Mouse (Mus musculus) mouse embryonic stem cell (cell line): ENCODE results near the gene H2al1o.
"Not testable (repeated sequence)": the region's sequence is repeated elsewhere in the genome, so short reads cannot be mapped to it uniquely, and the experiment has no call there.

Source experiments
- in situ Hi-C, 2 experiments: fragments of 300-500 bp; cut with MboI; formaldehyde crosslinking; loops; 1 replicate in 1 of 2; 3 replicates in 1 of 2; pipeline ENCODE4 v1.14.3; 2019 to 2020; ENCODE audit warnings: low sequenced_read_pairs in 2 of 2, low pct_unique_long_range_greater_than_20kb in 1 of 2, mixed read lengths in 1 of 2; ENCODE audit not compliant: unreplicated experiment in 1 of 2

H2al1o gene

GRCm38 (mm10) chrX:9572309-9572708, at the start of gene H2al1o:
Gene H2al1o, minus strand, starts transcription at chrX:9572409.
- in situ Hi-C loops: not testable (repeated sequence)

- in situ Hi-C loops: not testable (repeated sequence)
These were observed 25.8 kb upstream of the H2al1o start for GRCm38 (mm10) chrX:9598036-9598435.

DNA sequence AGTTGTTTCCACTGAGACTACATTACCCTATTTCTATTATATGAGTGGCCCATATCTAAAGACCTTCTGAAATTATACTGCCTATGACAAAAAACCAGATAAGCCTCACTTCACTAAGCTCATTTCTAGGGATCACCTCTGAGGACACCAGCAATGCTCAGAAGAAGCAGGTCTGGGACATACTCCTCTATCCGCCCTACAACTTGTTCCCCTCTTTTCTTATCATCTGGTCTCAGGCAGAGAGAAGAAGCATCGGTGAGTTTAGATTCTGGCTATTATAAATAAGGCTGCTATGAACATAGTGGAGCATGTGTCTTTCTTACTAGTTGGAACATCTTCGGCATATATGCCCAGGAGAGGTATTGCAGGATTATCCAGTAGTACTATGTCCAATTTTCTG, 35.3 kb downstream of the H2al1o start:
- in situ Hi-C loops: no loop called here
